Mouse (Mus musculus): Measurements from ENCODE around the gene Gm49369.

DNA sequence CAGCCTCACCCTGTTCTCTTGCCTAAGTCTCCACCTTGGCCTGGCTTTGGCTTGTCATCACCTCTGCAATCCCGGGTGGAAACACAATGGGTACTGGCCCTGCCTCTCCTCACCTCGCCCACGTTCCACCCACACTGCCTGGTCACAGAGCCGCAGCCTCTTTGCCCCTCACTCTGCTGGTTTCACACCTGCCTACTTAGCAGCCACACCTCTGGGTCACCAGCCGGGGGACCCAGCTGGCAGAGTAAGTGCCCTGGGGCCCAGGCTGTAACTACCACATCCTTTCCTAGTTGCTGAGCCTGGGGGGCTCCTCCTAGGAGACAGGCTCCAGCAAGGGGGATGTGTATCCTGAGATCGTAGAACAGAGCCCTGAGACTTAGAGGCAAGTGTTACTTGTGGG, 3.3 kb downstream of the Gm49369 start:
- TF ChIP-seq EP300 (optimal IDR thresholded peaks at IDR 0.05) (no peak), CTCF (IDR thresholded peaks at IDR 0.05; ENCODE audit: low read depth) (no peak)
